Mouse (Mus musculus): ENCODE results near the gene Atp13a2.

- TF ChIP-seq CTCF (IDR thresholded peaks at IDR 0.05; ENCODE audit: extremely low read depth, insufficient read depth, insufficient read length, insufficient replicate concordance) (no peak), POLR2A (IDR thresholded peaks at IDR 0.05; ENCODE audit: low read depth, low read length) (no peak)
Measured at GRCm38 (mm10) chr4:140962207-140962909, 24.3 kb upstream of the Atp13a2 start.
